Mouse (Mus musculus): ENCODE measurements at regions not wholly inside any gene's neighbourhood (a gene's known extent, or its start where the extent isn't known, plus 50 kb on each side); places are given as distances from the start of the nearest gene placed in this dataset.

- 88% methylated on average over 1 of the region's 1 CpGs for WGBS
- no peak for ATAC-seq
These were observed 959.0 kb downstream of the Slc22a22 start for GRCm38 (mm10) chr15:56518379-56518778.

GRCm38 (mm10) chr15:56516095-56516494 lies 961.3 kb downstream of the Slc22a22 start:
- H3K27me3 ChIP-seq (replicated peaks; ENCODE audit: control insufficient read depth, insufficient read depth, low read length): no peaks in the 10 kb centered on the region
- DNase-seq (ENCODE audit: low spot score): no peak
- no peak for ATAC-seq
- H3K36me3 ChIP-seq (ENCODE audit: control insufficient read depth, insufficient read depth, low read length): no peaks in the 10 kb centered on the region
- H3K27ac ChIP-seq (ENCODE audit: low read depth, low read length): no peak overlapping the region
- H3K9ac ChIP-seq (ENCODE audit: low read length): no peak overlapping the region
- no peaks in the 10 kb centered on the region for H3K9me3 ChIP-seq (replicated peaks; ENCODE audit: control insufficient read depth, low read length)
- WGBS: 96% methylated on average over 2 of the region's 2 CpGs
- no peak overlapping the region for H3K4me3 ChIP-seq (ENCODE audit: low read depth, low read length)
- H3K4me2 ChIP-seq (ENCODE audit: low read length): no peak overlapping the region
- no peaks in the 10 kb centered on the region for H3K4me1 ChIP-seq (ENCODE audit: control insufficient read depth, insufficient read depth, low read length)

More at GRCm38 (mm10) chr15:56518379-56518778, 959.0 kb downstream of the Slc22a22 start:
- no peak overlapping the region for H3K4me2 ChIP-seq (ENCODE audit: low read length)
- H3K27me3 ChIP-seq (replicated peaks; ENCODE audit: control insufficient read depth, insufficient read depth, low read length): no peaks in the 10 kb centered on the region
- no peak overlapping the region for H3K4me3 ChIP-seq (ENCODE audit: low read depth, low read length)
- no peak overlapping the region for H3K27ac ChIP-seq (ENCODE audit: low read depth, low read length)
- H3K9me3 ChIP-seq (replicated peaks; ENCODE audit: control insufficient read depth, low read length): no peaks in the 10 kb centered on the region
- no peaks in the 10 kb centered on the region for H3K36me3 ChIP-seq (ENCODE audit: control insufficient read depth, insufficient read depth, low read length)
- no peak for DNase-seq (ENCODE audit: low spot score)
- no peaks in the 10 kb centered on the region for H3K4me1 ChIP-seq (ENCODE audit: control insufficient read depth, insufficient read depth, low read length)
- H3K9ac ChIP-seq (ENCODE audit: low read length): no peak overlapping the region

GRCm38 (mm10) chr15:56498774-56499173 lies 978.7 kb downstream of the Slc22a22 start:
- no peaks in the 10 kb centered on the region for H3K27me3 ChIP-seq (replicated peaks; ENCODE audit: control insufficient read depth, insufficient read depth, low read length)
- H3K27ac ChIP-seq (ENCODE audit: low read depth, low read length): no peak overlapping the region
- DNase-seq (ENCODE audit: low spot score): no peak
- no peak for ATAC-seq
- H3K36me3 ChIP-seq (ENCODE audit: control insufficient read depth, insufficient read depth, low read length): no peaks in the 10 kb centered on the region
- WGBS: 74% methylated on average over 3 of the region's 3 CpGs
- H3K9me3 ChIP-seq (replicated peaks; ENCODE audit: control insufficient read depth, low read length): no peaks in the 10 kb centered on the region
- H3K4me2 ChIP-seq (ENCODE audit: low read length): no peak overlapping the region
- no peaks in the 10 kb centered on the region for H3K4me1 ChIP-seq (ENCODE audit: control insufficient read depth, insufficient read depth, low read length)
- no peak overlapping the region for H3K4me3 ChIP-seq (ENCODE audit: low read depth, low read length)
- H3K9ac ChIP-seq (ENCODE audit: low read length): no peak overlapping the region

GRCm38 (mm10) chr15:56497757-56498156 lies 979.7 kb downstream of the Slc22a22 start:
- Histone ChIP-seq H3K9ac (ENCODE audit: low read length) (no peak overlapping the region), H3K27ac (ENCODE audit: low read depth, low read length) (no peak overlapping the region), H3K4me2 (ENCODE audit: low read length) (no peak overlapping the region), H3K9me3 (replicated peaks; ENCODE audit: control insufficient read depth, low read length) (no peaks in the 10 kb centered on the region), H3K36me3 (ENCODE audit: control insufficient read depth, insufficient read depth, low read length) (no peaks in the 10 kb centered on the region), H3K4me1 (ENCODE audit: control insufficient read depth, insufficient read depth, low read length) (no peaks in the 10 kb centered on the region), H3K27me3 (replicated peaks; ENCODE audit: control insufficient read depth, insufficient read depth, low read length) (no peaks in the 10 kb centered on the region), H3K4me3 (ENCODE audit: low read depth, low read length) (no peak overlapping the region)
- WGBS: 58% methylated on average over 4 of the region's 4 CpGs
- DNase-seq (ENCODE audit: low spot score) (peak; percentile 6), ATAC-seq (no peak)

GRCm38 (mm10) chr15:56496355-56496754 lies 981.1 kb downstream of the Slc22a22 start:
- Histone ChIP-seq H3K36me3 (ENCODE audit: control insufficient read depth, insufficient read depth, low read length) (no peaks in the 10 kb centered on the region), H3K27ac (ENCODE audit: low read depth, low read length) (no peak overlapping the region), H3K4me3 (ENCODE audit: low read depth, low read length) (no peak overlapping the region), H3K9me3 (replicated peaks; ENCODE audit: control insufficient read depth, low read length) (no peaks in the 10 kb centered on the region), H3K27me3 (replicated peaks; ENCODE audit: control insufficient read depth, insufficient read depth, low read length) (no peaks in the 10 kb centered on the region), H3K4me2 (ENCODE audit: low read length) (no peak overlapping the region), H3K4me1 (ENCODE audit: control insufficient read depth, insufficient read depth, low read length) (no peaks in the 10 kb centered on the region), H3K9ac (ENCODE audit: low read length) (no peak overlapping the region)
- no peak for ATAC-seq
- whole genome bisulfite sequencing: 91% methylated on average over 2 of the region's 2 CpGs
- no peak for DNase-seq (ENCODE audit: low spot score)

GRCm38 (mm10) chr15:56485931-56486330 lies 991.5 kb downstream of the Slc22a22 start:
- WGBS: 84% methylated on average over 3 of the region's 3 CpGs
- H3K36me3 ChIP-seq (ENCODE audit: control insufficient read depth, insufficient read depth, low read length): no peaks in the 10 kb centered on the region
- no peaks in the 10 kb centered on the region for H3K9me3 ChIP-seq (replicated peaks; ENCODE audit: control insufficient read depth, low read length)
- DNase-seq (ENCODE audit: low spot score) (no peak), ATAC-seq (no peak)
- no peak overlapping the region for H3K9ac ChIP-seq (ENCODE audit: low read length)
- no peak overlapping the region for H3K4me2 ChIP-seq (ENCODE audit: low read length)
- no peak overlapping the region for H3K27ac ChIP-seq (ENCODE audit: low read depth, low read length)
- no peaks in the 10 kb centered on the region for H3K27me3 ChIP-seq (replicated peaks; ENCODE audit: control insufficient read depth, insufficient read depth, low read length)
- no peak overlapping the region for H3K4me3 ChIP-seq (ENCODE audit: low read depth, low read length)
- no peaks in the 10 kb centered on the region for H3K4me1 ChIP-seq (ENCODE audit: control insufficient read depth, insufficient read depth, low read length)

- ATAC-seq (no peak), DNase-seq (ENCODE audit: low spot score) (no peak)
- H3K4me1 ChIP-seq (ENCODE audit: control insufficient read depth, insufficient read depth, low read length): no peaks in the 10 kb centered on the region
- H3K9me3 ChIP-seq (replicated peaks; ENCODE audit: control insufficient read depth, low read length): no peaks in the 10 kb centered on the region
- H3K36me3 ChIP-seq (ENCODE audit: control insufficient read depth, insufficient read depth, low read length): no peaks in the 10 kb centered on the region
- H3K27me3 ChIP-seq (replicated peaks; ENCODE audit: control insufficient read depth, insufficient read depth, low read length): no peaks in the 10 kb centered on the region
- H3K4me2 ChIP-seq (ENCODE audit: low read length): no peak overlapping the region
- no peak overlapping the region for H3K27ac ChIP-seq (ENCODE audit: low read depth, low read length)
- H3K4me3 ChIP-seq (ENCODE audit: low read depth, low read length): no peak overlapping the region
- WGBS: 89% methylated on average over 3 of the region's 3 CpGs
- no peak overlapping the region for H3K9ac ChIP-seq (ENCODE audit: low read length)
These were observed 992.7 kb downstream of the Slc22a22 start for GRCm38 (mm10) chr15:56484693-56485092.

- H3K9ac ChIP-seq (ENCODE audit: low read length): no peak overlapping the region
- no peaks in the 10 kb centered on the region for H3K9me3 ChIP-seq (replicated peaks; ENCODE audit: control insufficient read depth, low read length)
- no peak overlapping the region for H3K4me2 ChIP-seq (ENCODE audit: low read length)
- H3K4me3 ChIP-seq (ENCODE audit: low read depth, low read length): no peak overlapping the region
- no peak for DNase-seq (ENCODE audit: low spot score)
- no peaks in the 10 kb centered on the region for H3K36me3 ChIP-seq (ENCODE audit: control insufficient read depth, insufficient read depth, low read length)
- ATAC-seq: no peak
- no peaks in the 10 kb centered on the region for H3K27me3 ChIP-seq (replicated peaks; ENCODE audit: control insufficient read depth, insufficient read depth, low read length)
- H3K27ac ChIP-seq (ENCODE audit: low read depth, low read length): no peak overlapping the region
- H3K4me1 ChIP-seq (ENCODE audit: control insufficient read depth, insufficient read depth, low read length): no peaks in the 10 kb centered on the region
These were observed 997.7 kb downstream of the Slc22a22 start for GRCm38 (mm10) chr15:56479682-56480081.

GRCm38 (mm10) chr15:56479015-56479414 lies 998.4 kb downstream of the Slc22a22 start:
- Histone ChIP-seq H3K27ac (ENCODE audit: low read depth, low read length) (no peak overlapping the region), H3K4me2 (ENCODE audit: low read length) (no peak overlapping the region), H3K4me1 (ENCODE audit: control insufficient read depth, insufficient read depth, low read length) (no peaks in the 10 kb centered on the region), H3K36me3 (ENCODE audit: control insufficient read depth, insufficient read depth, low read length) (no peaks in the 10 kb centered on the region), H3K4me3 (ENCODE audit: low read depth, low read length) (no peak overlapping the region), H3K27me3 (replicated peaks; ENCODE audit: control insufficient read depth, insufficient read depth, low read length) (no peaks in the 10 kb centered on the region), H3K9ac (ENCODE audit: low read length) (no peak overlapping the region), H3K9me3 (replicated peaks; ENCODE audit: control insufficient read depth, low read length) (no peaks in the 10 kb centered on the region)
- ATAC-seq: no peak
- WGBS: 83% methylated on average over 3 of the region's 3 CpGs
- no peak for DNase-seq (ENCODE audit: low spot score)
